Mouse (Mus musculus): ENCODE results near the gene Rab14. TPM values are rescaled to one million over a fixed set of nuclear protein-coding genes. Genes with fewer than 3 reads are reported as not detected.

Gene Rab14
- polyA plus RNA-seq (2016; fragmentation: Nextera tagmentation; extraction: Ambion mirVana): 141 and 143 TPM in 2 replicates

DNA sequence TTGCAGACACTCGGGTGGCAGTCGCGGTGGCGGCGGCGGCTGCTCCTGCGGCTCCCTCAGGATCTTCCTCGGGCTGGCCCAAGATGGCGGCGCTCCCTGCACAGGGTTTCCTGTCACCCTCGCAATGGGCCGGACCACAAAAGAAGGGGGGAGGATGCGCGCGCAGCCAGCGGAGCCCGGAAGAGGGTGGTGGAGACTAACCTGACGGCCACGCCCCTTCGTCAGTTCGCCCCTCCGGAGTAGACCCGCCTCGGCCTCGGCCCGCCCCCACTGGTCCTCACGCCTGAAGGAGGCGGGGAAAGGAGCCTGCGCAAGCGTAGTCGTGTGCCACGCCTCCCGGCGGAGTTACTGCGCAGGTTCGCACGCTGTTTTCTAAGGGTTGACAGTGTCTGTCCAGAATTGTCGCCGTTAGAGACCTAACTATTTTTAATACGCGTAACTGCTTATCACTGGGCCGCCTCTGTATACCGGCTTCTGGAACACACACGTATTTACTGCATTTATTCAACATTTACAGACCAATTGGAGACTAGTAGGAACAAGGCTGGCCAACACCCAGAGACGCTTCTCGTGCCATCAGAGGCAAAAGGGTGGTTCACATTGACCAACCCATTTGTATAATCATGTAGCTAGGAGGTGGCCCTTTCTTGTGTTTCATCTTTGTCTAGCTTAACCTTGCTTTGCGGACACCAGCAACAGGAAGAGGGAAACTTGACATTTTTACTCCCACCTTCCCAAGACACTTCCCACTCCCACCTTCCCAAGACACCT lies at the start of gene Rab14:
Gene Rab14 (minus strand): TSS at position 223 of the 771 bp plus-strand sequence.
- H3K27me3 ChIP-seq (replicated peaks): no peaks in the 10 kb centered on the region
- no peaks in the 10 kb centered on the region for H3K9me3 ChIP-seq (replicated peaks)
- peak within 1 kb of the TSS; percentile 96 for H3K27ac ChIP-seq
- ATAC-seq: peak; percentile 95
- H3K4me3 ChIP-seq: peak within 1 kb of the TSS; percentile 83
- peak within 1 kb of the TSS; percentile 99 for H3K9ac ChIP-seq
- under 1% methylated on average over 47 of the region's 47 CpGs for WGBS (ENCODE audit: insufficient replicate concordance)
- peaks cover 16% of the 10 kb centered on the region for H3K36me3 ChIP-seq
- peaks cover 30% of the 10 kb centered on the region for H3K4me1 ChIP-seq
- H3K4me2 ChIP-seq: peak within 1 kb of the TSS; percentile 87

DNA sequence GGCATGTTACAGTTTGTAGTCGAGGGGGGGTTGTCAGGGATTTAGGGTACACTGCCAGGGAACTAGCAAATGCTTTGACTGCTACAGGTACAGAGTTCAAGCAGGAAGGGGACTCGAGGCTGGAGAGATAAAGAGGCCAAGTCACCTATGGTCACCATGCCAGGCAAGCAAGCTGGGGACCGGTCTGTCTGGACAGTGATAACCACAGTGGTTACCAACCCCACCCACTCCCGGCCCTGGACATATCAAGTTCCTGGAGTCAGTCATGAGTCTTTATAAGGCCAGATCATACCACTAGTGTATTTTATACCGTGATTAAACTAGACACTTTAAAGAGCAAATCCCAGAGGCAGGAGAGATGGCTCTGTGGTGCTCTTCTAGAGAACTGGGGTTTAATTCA lies 46.8 kb upstream of the Rab14 start:
- no peak overlapping the region for H3K4me2 ChIP-seq
- no peak overlapping the region for H3K4me3 ChIP-seq
- no peak overlapping the region for H3K9ac ChIP-seq
- no peaks in the 10 kb centered on the region for H3K36me3 ChIP-seq
- no peak for ATAC-seq
- no peaks in the 10 kb centered on the region for H3K9me3 ChIP-seq (replicated peaks)
- H3K27me3 ChIP-seq (replicated peaks): peaks cover 12% of the 10 kb centered on the region; the same call in 1 of the 2 replicates
- H3K4me1 ChIP-seq: peaks cover 6% of the 10 kb centered on the region; the same call in 1 of the 2 replicates
- WGBS (ENCODE audit: insufficient replicate concordance): 19% methylated on average over 5 of the region's 5 CpGs
- no peak overlapping the region for H3K27ac ChIP-seq

DNA sequence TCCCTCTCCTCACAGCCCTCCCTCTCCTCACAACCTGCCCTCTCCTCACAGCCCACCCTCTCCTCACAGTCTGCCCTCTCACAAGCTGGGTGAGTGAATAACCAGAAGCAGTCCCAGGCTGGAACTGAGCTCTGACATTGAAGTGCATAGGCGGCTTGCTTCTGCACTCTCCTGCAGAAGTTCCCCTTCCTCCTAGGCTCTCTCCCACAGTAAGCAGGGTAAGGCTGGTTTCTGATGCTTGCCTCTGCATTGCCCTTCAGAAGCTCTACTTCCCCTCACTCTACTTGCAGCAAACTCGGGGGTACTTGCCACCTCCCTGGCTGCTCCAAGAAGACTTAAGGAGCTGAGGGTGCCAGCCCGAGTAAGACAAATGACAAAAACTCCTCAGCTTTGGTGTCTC lies 43.3 kb upstream of the Rab14 start:
- H3K4me3 ChIP-seq: no peak overlapping the region
- no peaks in the 10 kb centered on the region for H3K9me3 ChIP-seq (replicated peaks)
- H3K36me3 ChIP-seq: no peaks in the 10 kb centered on the region
- no peak overlapping the region for H3K4me2 ChIP-seq
- no peak overlapping the region for H3K27ac ChIP-seq
- H3K4me1 ChIP-seq: peaks cover 6% of the 10 kb centered on the region; the same call in 1 of the 2 replicates
- H3K27me3 ChIP-seq (replicated peaks): 0 out of 2 replicates have a peak, but pooled peaks cover 12% of the 10 kb centered on the region
- 14% methylated on average over 3 of the region's 3 CpGs for WGBS (ENCODE audit: insufficient replicate concordance)
- no peak overlapping the region for H3K9ac ChIP-seq
- ATAC-seq: no peak

DNA sequence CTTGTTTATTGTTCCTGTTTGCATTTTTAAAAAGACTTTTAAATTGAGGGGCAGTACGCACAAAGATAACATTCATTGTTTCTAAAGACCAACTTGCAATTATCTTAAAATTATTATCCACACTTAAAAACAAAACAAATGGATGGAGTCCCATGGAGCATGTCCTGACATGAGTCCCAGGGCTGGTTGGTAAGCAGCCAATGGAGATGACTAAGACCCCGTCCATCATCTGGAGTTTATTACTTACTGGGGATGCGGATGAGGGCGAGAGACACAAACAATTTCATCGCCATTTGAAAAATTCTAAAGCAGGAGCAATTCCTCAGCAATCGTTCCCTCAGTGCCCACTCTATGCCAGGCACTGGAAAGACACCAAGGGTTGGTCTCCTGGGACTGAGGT lies 34.1 kb upstream of the Rab14 start:
- no peaks in the 10 kb centered on the region for H3K36me3 ChIP-seq
- H3K4me1 ChIP-seq: peaks cover 5% of the 10 kb centered on the region; the same call in 1 of the 2 replicates
- no peaks in the 10 kb centered on the region for H3K27me3 ChIP-seq (replicated peaks)
- 73% methylated on average over 6 of the region's 6 CpGs for WGBS (ENCODE audit: insufficient replicate concordance)
- ATAC-seq: no peak
- H3K27ac ChIP-seq: no peak overlapping the region
- H3K9ac ChIP-seq: no peak overlapping the region
- no peak overlapping the region for H3K4me2 ChIP-seq
- no peaks in the 10 kb centered on the region for H3K9me3 ChIP-seq (replicated peaks)
- H3K4me3 ChIP-seq: no peak overlapping the region

DNA sequence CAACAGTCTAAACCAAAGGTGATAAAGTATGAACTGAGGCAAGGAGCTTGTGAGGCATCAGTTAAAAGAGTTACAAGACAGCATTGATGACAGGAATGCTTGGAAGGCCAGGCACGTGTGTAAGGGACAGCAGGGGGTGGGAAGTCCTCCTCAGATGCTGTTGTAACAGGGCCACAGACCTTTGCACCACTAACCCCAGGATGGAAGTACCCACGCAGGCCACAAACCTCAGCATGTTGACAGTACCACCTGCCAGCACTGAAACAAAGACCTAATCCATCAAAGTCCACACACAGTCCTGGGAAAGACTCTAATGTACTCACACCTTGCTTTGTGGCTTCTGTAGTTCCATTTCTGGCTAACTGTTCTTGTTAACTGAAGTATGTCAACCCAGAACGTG lies 33.0 kb upstream of the Rab14 start:
- no peaks in the 10 kb centered on the region for H3K9me3 ChIP-seq (replicated peaks)
- H3K4me3 ChIP-seq: no peak overlapping the region
- H3K27me3 ChIP-seq (replicated peaks): no peaks in the 10 kb centered on the region
- ATAC-seq: no peak
- H3K27ac ChIP-seq: no peak overlapping the region
- no peaks in the 10 kb centered on the region for H3K36me3 ChIP-seq
- no peak overlapping the region for H3K9ac ChIP-seq
- peaks cover 5% of the 10 kb centered on the region; the same call in 1 of the 2 replicates for H3K4me1 ChIP-seq
- no peak overlapping the region for H3K4me2 ChIP-seq
- 36% methylated on average over 3 of the region's 3 CpGs for WGBS (ENCODE audit: insufficient replicate concordance)

DNA sequence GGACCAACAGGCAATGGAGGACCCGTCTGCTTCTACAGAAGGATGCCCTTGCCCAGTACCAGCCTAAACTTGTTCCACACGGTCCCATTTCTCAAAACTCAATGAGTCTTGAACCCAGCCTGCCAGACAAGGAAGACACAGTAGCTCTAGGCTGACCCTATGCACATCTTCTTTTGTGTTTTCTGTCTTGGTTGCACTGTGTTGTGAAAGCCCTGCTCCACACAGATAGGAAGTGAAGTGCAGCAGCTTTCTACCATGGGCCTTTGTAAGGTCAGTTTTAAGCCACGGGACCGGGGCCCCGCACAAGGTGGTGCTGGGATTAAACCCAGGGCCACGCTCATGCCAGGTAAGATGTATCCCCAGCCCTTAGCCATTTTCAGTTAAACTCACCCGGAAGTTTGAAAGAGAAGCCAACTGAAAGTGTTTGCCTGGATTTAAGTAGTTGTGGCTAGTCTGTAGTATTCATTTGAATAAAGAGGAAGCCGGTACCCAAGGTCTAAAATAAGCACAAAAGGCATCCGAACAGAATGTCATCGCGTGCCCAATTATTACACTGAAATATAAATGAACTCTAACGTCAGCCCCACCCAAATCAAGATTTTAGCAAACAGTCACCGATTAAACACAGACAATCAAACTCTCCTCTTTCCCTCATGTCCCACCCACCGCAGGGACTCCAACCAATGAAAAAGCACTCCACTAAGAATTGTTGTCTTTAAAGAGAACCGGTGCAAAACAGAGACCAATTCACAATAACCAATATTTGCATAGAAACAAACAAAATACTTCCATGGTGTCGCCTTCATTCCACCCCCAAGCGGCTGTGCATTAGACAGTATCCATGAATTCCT lies 31.9 kb upstream of the Rab14 start:
- Histone ChIP-seq H3K9me3 (replicated peaks) (no peaks in the 10 kb centered on the region), H3K4me3 (no peak overlapping the region), H3K9ac (no peak overlapping the region), H3K36me3 (no peaks in the 10 kb centered on the region), H3K4me1 (peaks cover 5% of the 10 kb centered on the region; the same call in 1 of the 2 replicates), H3K27ac (no peak overlapping the region), H3K27me3 (replicated peaks) (no peaks in the 10 kb centered on the region), H3K4me2 (no peak overlapping the region)
- no peak for ATAC-seq
- 41% methylated on average over 17 of the region's 17 CpGs for WGBS (ENCODE audit: insufficient replicate concordance)

DNA sequence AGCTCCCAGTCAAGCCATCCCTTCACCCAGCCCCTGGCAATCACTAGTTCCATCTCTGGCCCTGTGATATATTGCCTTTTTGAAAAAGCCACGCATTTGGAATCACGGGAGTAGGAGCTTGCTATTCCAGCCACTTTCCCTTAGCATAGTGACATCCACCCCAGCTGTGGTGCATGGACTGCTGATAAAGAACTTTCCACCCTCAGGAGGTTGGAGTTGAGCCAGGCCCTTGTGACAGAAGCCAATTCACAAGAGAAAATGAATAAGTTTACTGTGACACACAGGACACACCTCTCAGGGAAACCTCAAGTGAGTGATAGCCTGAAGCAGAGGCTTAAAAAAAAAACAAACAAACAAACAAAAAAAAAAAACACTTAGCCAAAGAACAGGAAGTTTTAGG lies 31.0 kb upstream of the Rab14 start:
- Histone ChIP-seq H3K27ac (no peak overlapping the region), H3K4me1 (peaks cover 5% of the 10 kb centered on the region; the same call in 1 of the 2 replicates), H3K9me3 (replicated peaks) (no peaks in the 10 kb centered on the region), H3K27me3 (replicated peaks) (no peaks in the 10 kb centered on the region), H3K4me2 (no peak overlapping the region), H3K9ac (no peak overlapping the region), H3K36me3 (no peaks in the 10 kb centered on the region), H3K4me3 (no peak overlapping the region)
- 49% methylated on average over 2 of the region's 2 CpGs for WGBS (ENCODE audit: insufficient replicate concordance)
- no peak for ATAC-seq

DNA sequence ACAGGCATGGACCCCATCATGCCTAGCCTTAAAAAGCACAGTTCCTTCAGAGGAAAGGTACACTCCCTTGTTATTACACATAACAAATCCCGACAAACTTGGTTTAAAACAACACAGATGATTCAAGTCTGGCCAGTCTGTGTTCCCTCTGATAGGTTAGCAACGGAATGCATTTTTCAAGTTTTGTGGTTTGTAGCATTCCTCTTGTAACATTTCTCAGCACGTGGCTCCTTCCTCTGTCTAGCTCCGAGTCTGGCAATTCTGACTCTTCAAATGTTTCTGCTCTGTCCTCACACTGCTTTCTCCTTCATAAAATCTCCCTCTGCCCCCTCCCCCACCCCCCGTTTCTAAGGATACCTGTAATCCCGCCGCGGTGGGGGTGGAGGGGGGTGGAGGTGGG lies 29.3 kb upstream of the Rab14 start:
- no peak for ATAC-seq
- H3K27me3 ChIP-seq (replicated peaks): no peaks in the 10 kb centered on the region

DNA sequence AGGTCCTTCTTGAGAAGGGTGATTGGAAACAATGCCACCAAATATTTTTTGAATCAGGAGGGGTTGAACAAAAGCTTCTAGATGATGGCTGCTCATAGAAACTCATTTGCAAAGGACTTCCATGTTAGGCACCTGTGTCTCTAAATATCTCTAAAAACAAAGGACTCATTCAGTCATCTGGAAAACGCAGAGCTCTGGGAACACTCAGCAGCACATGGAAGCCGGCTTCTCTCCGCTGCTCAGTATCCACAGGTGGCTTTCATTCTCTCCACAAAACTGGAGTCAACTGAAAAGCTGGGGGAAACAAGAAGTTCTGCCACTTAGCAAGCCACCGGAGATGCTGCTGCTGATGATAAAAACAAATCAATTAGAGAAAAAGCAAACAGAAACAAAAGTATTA lies 27.2 kb upstream of the Rab14 start:
- H3K4me2 ChIP-seq: no peak overlapping the region
- H3K27ac ChIP-seq: no peak overlapping the region
- no peak overlapping the region for H3K4me3 ChIP-seq
- H3K4me1 ChIP-seq: peaks cover 5% of the 10 kb centered on the region; the same call in 1 of the 2 replicates
- H3K9me3 ChIP-seq (replicated peaks): no peaks in the 10 kb centered on the region
- H3K9ac ChIP-seq: no peak overlapping the region
- WGBS (ENCODE audit: insufficient replicate concordance): 70% methylated on average over 4 of the region's 4 CpGs
- H3K36me3 ChIP-seq: no peaks in the 10 kb centered on the region
- H3K27me3 ChIP-seq (replicated peaks): no peaks in the 10 kb centered on the region
- ATAC-seq: no peak

More for the DNA sequence above, 29.3 kb upstream of the Rab14 start:
- Histone ChIP-seq H3K27ac (no peak overlapping the region), H3K4me1 (peaks cover 5% of the 10 kb centered on the region; the same call in 1 of the 2 replicates), H3K4me2 (no peak overlapping the region), H3K9ac (no peak overlapping the region), H3K9me3 (replicated peaks) (no peaks in the 10 kb centered on the region), H3K4me3 (no peak overlapping the region), H3K36me3 (no peaks in the 10 kb centered on the region)
- WGBS (ENCODE audit: insufficient replicate concordance): 23% methylated on average over 8 of the region's 8 CpGs

DNA sequence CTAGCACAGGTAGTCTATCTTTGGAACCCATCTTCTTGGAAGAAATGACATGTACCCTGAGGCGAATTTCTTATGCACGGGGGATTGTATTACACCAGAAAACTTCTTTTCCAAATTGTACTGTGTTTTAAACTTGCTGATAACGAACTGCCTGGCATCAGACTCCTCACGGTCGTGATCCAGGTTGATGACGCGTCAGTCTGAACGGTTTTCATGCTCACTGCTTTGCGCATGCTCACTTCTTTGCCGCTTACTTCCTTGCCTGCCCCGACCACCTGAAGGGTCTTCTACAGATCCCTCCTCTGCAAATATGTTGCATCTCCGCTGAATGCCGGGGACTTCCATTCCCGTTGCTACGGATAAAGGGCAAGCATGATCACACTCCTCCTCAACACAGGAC lies 23.4 kb upstream of the Rab14 start:
- Histone ChIP-seq H3K4me2 (no peak overlapping the region), H3K27ac (no peak overlapping the region), H3K27me3 (replicated peaks) (no peaks in the 10 kb centered on the region), H3K36me3 (no peaks in the 10 kb centered on the region), H3K4me3 (no peak overlapping the region), H3K9me3 (replicated peaks) (no peaks in the 10 kb centered on the region), H3K9ac (no peak overlapping the region), H3K4me1 (no peaks in the 10 kb centered on the region)
- 78% methylated on average over 15 of the region's 15 CpGs for WGBS (ENCODE audit: insufficient replicate concordance)
- no peak for ATAC-seq

DNA sequence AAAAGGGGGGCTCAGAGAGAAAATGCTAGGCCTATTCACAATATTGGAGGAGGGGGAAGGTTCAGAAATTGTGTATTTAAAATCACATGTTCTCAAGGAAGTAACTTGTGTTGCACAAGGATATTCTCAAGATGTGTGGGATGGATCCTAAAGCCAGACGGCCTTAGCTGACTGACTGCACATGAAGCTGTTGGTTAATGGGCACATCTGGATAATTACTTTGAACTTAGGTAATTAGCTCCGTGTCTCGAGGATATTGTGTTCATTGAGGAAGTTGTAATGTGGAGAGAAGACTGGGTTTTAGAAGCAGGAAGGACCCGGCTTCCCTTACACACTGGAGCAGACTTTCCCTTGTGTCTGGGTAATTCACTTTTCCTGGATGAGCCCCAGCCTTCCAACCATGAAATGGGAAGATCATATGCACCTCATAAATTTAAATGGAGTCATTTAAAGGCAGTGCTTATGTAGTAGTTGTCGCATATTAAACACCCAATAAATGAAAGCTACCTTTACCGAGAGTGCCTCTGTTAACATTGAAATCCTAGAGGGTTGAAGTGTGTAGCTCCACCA lies 22.0 kb upstream of the Rab14 start:
- 55% methylated on average over 6 of the region's 6 CpGs for WGBS (ENCODE audit: insufficient replicate concordance)
- H3K27ac ChIP-seq: no peak overlapping the region
- H3K9me3 ChIP-seq (replicated peaks): no peaks in the 10 kb centered on the region
- no peak for ATAC-seq
- no peak overlapping the region for H3K4me2 ChIP-seq
- no peaks in the 10 kb centered on the region for H3K27me3 ChIP-seq (replicated peaks)
- no peak overlapping the region for H3K9ac ChIP-seq
- H3K4me3 ChIP-seq: no peak overlapping the region
- H3K36me3 ChIP-seq: no peaks in the 10 kb centered on the region
- no peaks in the 10 kb centered on the region for H3K4me1 ChIP-seq

DNA sequence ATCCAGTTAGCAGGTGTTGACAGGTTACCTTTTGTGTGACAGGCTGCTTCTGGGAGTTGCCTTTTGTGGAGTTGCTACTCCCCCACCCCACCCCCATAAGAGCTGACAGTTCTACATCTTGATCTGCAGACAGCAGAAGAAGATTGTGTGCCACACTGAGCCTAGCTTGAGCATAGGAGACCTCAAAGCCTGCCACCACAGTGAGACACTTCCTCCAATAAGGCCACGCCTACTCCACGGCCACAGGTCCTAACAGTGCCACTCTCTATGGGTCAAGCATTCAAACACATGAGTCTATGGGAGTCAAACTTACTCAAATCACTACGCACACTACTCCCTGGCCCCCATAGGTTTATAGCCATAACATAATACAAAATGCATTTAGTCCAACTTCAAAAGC lies 17.8 kb upstream of the Rab14 start:
- Histone ChIP-seq H3K9ac (no peak overlapping the region), H3K27me3 (replicated peaks) (peaks cover 16% of the 10 kb centered on the region; the same call in 1 of the 2 replicates), H3K4me1 (peaks cover 10% of the 10 kb centered on the region), H3K4me3 (no peak overlapping the region), H3K36me3 (no peaks in the 10 kb centered on the region), H3K27ac (no peak overlapping the region), H3K9me3 (replicated peaks) (no peaks in the 10 kb centered on the region), H3K4me2 (no peak overlapping the region)
- no peak for ATAC-seq
- 71% methylated on average over 3 of the region's 3 CpGs for WGBS (ENCODE audit: insufficient replicate concordance)
